Mouse (Mus musculus): ENCODE measurements around the gene Tor2a. TPM values are rescaled to one million over a fixed set of nuclear protein-coding genes. Genes with fewer than 3 reads are reported as not detected.

The Tor2a gene
- total RNA-seq, 2 experiments from 2014 or later, result 29.9 to 31.0 TPM

DNA sequence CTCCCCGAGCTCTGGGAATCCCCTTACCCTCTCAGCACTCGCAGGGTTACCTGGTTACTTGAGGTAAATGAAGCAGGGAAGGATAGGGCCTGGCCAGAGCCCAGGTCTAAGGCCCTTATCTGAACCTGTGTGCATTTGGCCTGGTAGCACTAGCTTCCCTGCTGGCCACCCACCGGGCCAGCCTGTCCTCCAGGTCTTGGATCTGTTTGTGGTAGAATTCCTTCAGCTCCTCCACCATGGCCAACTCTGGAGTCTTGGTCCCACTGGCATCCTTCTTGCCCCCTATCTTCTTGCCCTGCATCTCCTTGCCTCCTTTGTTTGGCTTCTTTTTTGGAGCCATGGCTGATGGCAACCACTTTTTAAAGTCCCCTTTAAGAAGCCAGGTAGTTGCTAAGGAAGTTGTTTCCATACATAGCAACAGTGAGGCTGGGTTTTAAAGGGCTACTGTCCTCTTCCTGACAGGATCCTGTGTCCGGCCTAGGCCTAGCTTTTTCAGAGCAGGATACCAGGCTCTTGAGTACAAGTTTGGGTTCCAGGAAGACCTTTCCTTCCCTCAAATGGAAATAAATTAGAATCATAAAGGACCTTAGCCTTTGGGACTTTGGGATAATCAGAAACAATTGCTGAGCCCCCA lies 27.1 kb downstream of the Tor2a start, which contains the start of gene Cfap157:
Gene Cfap157, minus strand, starts transcription at position 381 of the 634 bp plus-strand sequence.
- DNase-seq (ENCODE audit: low spot score in 2 of 2), result peak in 1 of 2 experiments; percentile 55
- intact Hi-C loops (cut with DNase I), result loop anchor here (5.0 kb wide), 1 partner anchor 143 kb away; no protein-coding TSS in a partner anchor

GRCm38 (mm10) chr2:32787176-32787575 lies 30.1 kb downstream of the Tor2a start:
- peak in 1 of 2 experiments; percentile 40 for DNase-seq (ENCODE audit: low spot score in 2 of 2)
- intact Hi-C loops (cut with DNase I), result no loop called here

DNA sequence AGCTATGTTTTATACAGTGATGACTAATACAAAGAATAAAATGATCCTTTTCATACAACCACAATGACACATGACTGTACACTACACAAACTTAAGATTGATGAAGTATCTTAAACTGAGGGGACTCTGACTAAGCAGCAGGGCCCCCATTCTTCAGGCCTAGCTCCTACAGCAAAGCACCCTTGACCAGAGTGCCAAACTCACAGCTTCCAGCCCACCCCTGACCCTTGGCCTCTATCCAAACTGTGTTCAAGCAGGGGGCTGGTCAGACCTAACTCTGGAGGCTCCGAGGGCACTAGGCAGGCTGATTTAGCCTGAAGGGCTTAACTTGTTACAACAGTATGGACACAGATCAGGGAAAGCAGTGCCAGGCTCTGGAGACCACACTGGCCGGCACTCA lies 31.5 kb downstream of the Tor2a start:
- DNase-seq (ENCODE audit: low spot score in 2 of 2), result no peak
- intact Hi-C loops (cut with DNase I), result no loop called here

GRCm38 (mm10) chr2:32791297-32791696 lies 34.3 kb downstream of the Tor2a start:
- DNase-seq (ENCODE audit: low spot score in 2 of 2), result peak in 1 of 2 experiments; percentile 24
- intact Hi-C loops (cut with DNase I), result no loop called here

DNA sequence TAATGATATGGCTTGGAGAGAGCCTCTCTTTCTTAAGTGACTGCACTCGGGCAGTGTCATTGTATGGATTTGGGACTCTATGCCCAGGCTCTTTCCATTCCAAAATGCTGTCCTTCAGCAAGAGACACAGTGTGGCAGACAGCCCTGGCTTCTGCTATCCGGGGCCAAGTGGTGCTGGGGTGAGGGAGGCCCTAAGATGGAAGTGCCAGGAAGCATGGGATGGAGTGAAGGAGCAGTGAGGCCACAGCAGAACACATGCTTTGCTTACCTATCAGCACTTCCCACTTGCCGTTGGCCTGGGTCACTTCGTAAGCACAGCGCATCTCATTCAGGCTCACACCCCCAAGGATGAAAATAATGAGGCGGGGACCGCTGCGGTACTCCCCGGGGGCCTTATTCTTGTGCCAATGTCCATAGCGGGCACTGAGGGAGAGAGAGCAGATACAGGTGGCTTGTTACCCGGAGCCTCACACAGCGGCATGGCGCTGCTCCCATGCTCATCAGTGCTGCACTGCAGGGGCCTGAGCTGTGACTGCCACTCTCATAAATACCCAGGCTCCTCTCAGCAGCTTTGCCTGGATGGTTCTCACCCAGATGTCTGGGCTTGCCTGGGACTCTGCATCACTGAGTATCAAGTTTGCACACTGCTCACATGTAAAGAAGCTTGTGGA lies 38.8 kb downstream of the Tor2a start:
- DNase-seq (ENCODE audit: low spot score in 2 of 2), result no peak
- intact Hi-C loops (cut with DNase I), result no loop called here

- DNase-seq (ENCODE audit: low spot score in 2 of 2), result peak in 1 of 2 experiments; percentile 69
- intact Hi-C loops (cut with DNase I), result no loop called here
Measured at GRCm38 (mm10) chr2:32798251-32798962, 41.4 kb downstream of the Tor2a start.

GRCm38 (mm10) chr2:32808816-32809566 lies 52.0 kb downstream of the Tor2a start:
- intact Hi-C loops (cut with DNase I), result no loop called here
- DNase-seq (ENCODE audit: low spot score in 2 of 2), result no peak

Small RNA genes within 50 kb of the gene (microRNA-seq; reads per million reads assigned to microRNA genes)
- gene Mir2861, result 0 to 0.99 reads per million in 2 experiments
- gene Mir3960, result 0 to 0.34 reads per million in 2 experiments

Other genes starting within 250 kb of the Tor2a start
- 10 to 100 TPM; 52.2 to 57.8 TPM for gene Fam102a, start 221.9 kb upstream of the Tor2a start, total RNA-seq (2021)
- gene Dpm2, start 186.4 kb upstream of the Tor2a start, total RNA-seq (2021), result 10 to 100 TPM; 76.1 to 81.8 TPM
- 1 to 10 TPM; 7.5 to 8.3 TPM for gene Pip5kl1, start 182.4 kb upstream of the Tor2a start, total RNA-seq (2021)
- gene 9430097D07Rik, start 181.6 kb upstream of the Tor2a start, total RNA-seq (2021), result under 1 TPM; 0.80 to 0.94 TPM
- gene St6galnac4, start 170.1 kb upstream of the Tor2a start, total RNA-seq (2021), result 10 to 100 TPM; 40.1 to 41.1 TPM
- gene St6galnac6, start 157.5 kb upstream of the Tor2a start, total RNA-seq (2021), result 100 to 1,000 TPM; 112 to 117 TPM
- gene Ak1, start 135.5 kb upstream of the Tor2a start, total RNA-seq (2021), result 100 to 1,000 TPM; 157 to 159 TPM
- gene Eng, start 110.6 kb upstream of the Tor2a start, total RNA-seq (2021), result 10 to 100 TPM; 21.9 to 25.0 TPM
- 1 to 10 TPM; 7.1 to 9.4 TPM for gene Fpgs, start 53.1 kb upstream of the Tor2a start, total RNA-seq (2021)
- 100 to 1,000 TPM; 114 to 118 TPM for gene Cdk9, start 44.2 kb upstream of the Tor2a start, total RNA-seq (2021)
- 10 to 100 TPM; 27.8 to 30.8 TPM for gene Sh2d3c, start 36.2 kb upstream of the Tor2a start, total RNA-seq (2021)
- gene 6330409D20Rik, start 16.2 kb upstream of the Tor2a start, total RNA-seq (2021), result 1 to 10 TPM; 2.3 to 2.4 TPM
- under 1 TPM; 0.27 to 0.87 TPM for gene Ttc16, start 18.4 kb downstream of the Tor2a start, total RNA-seq (2021)
- 1 to 10 TPM; 7.3 to 8.2 TPM for gene Ptrh1, start 18.6 kb downstream of the Tor2a start, total RNA-seq (2021)
- gene Cfap157, start 27.2 kb downstream of the Tor2a start, total RNA-seq (2021), result under 1 TPM in 1 of 2 experiments, not detected in 1; 0.62 TPM
- gene Stxbp1, start 90.0 kb downstream of the Tor2a start, total RNA-seq (2021), result 1,000 to 10,000 TPM in 1 of 2 experiments, 100 to 1,000 TPM in 1; 957 to 1,021 TPM
- 10 to 100 TPM; 20.8 to 24.6 TPM for gene Fam129b, start 118.9 kb downstream of the Tor2a start, total RNA-seq (2021)
- 100 to 1,000 TPM; 103 to 104 TPM for gene Rpl12, start 204.3 kb downstream of the Tor2a start, total RNA-seq (2021)
- gene Lrsam1, start 204.4 kb downstream of the Tor2a start, total RNA-seq (2021), result 10 to 100 TPM; 35.4 to 43.8 TPM
- 10 to 100 TPM; 23.6 to 27.0 TPM for gene Slc2a8, start 224.8 kb downstream of the Tor2a start, total RNA-seq (2021)

All from left cerebral cortex, postnatal 25 days (tissue).